Mouse (Mus musculus) heart, postnatal 0 days (tissue): Measurements from ENCODE around the gene Mrpl4. TPM values are rescaled to one million over a fixed set of nuclear protein-coding genes. Genes with fewer than 3 reads are reported as not detected.

Experiments
- ATAC-seq: fragments of 200-750 bp; cut with Nextera tagmentation; 2 replicates; pipeline ENCODE4 v1.8.0; 2017; ENCODE audit warnings: low read depth, moderate number of reproducible peaks, moderate library complexity; ENCODE audit not compliant: insufficient read depth
- DNase-seq: peaks from one replicate; pipeline ENCODE4 v3.0.0-alpha.2; 2016; ENCODE audit warnings: low spot score
- H3K27ac ChIP-seq: fragments of 300-500 bp; sonication (generic); 2 replicates; pipeline ENCODE4 v1.5.1; 2014; ENCODE audit warnings: low read depth, mild to moderate bottlenecking
- H3K27me3 ChIP-seq: fragments of 300-500 bp; sonication (generic); 2 replicates; pipeline ENCODE4 v1.6.1; 2014; ENCODE audit warnings: low read length, mixed read lengths; ENCODE audit not compliant: control insufficient read depth, insufficient read depth
- H3K36me3 ChIP-seq: fragments of 300-500 bp; sonication (generic); replicated peaks from 2 replicates; pipeline ENCODE4 v1.6.1; 2014; ENCODE audit warnings: low read length, mixed read lengths; ENCODE audit not compliant: control insufficient read depth, insufficient read depth
- H3K4me1 ChIP-seq: fragments of 300-500 bp; sonication (generic); 2 replicates; pipeline ENCODE4 v1.6.1; 2014; ENCODE audit warnings: antibody characterized with exemption; ENCODE audit not compliant: control insufficient read depth, insufficient read depth
- H3K4me2 ChIP-seq: fragments of 300-500 bp; sonication (generic); 2 replicates; pipeline ENCODE4 v1.6.1; 2014; ENCODE audit warnings: low read depth, mild to moderate bottlenecking, low read length, moderate library complexity
- H3K4me3 ChIP-seq: fragments of 300-500 bp; sonication (generic); 2 replicates; pipeline ENCODE4 v1.5.1; 2014; ENCODE audit warnings: low read depth, low read length
- H3K9ac ChIP-seq: fragments of 300-500 bp; sonication (generic); replicated peaks from 2 replicates; pipeline ENCODE4 v1.6.1; 2014; ENCODE audit warnings: low read depth, low read length, mixed read lengths
- H3K9me3 ChIP-seq: fragments of 300-500 bp; sonication (generic); replicated peaks from 2 replicates; pipeline ENCODE4 v1.6.1; 2016; ENCODE audit warnings: low read length; ENCODE audit not compliant: control insufficient read depth
- CTCF ChIP-seq: IDR thresholded peaks from 2 replicates; pipeline ENCODE4 v1.5.1; 2016; ENCODE audit warnings: antibody characterized with exemption, control low read depth, low read depth
- EP300 ChIP-seq: IDR thresholded peaks from 2 replicates; pipeline ENCODE4 v1.6.1; 2016; ENCODE audit warnings: antibody characterized with exemption, low read depth
- WGBS: fragments of 180-500 bp; shearing (Covaris S2); extraction: QIAGEN DNeasy Blood & Tissue Kit; methylation state at CpG from one replicate; pipeline ENCODE4 v1.1.7; 2014; 5-methylcytosine and 5-hydroxymethylcytosine counted together
- polyA plus RNA-seq: library from polyadenylated mRNA; unstranded; fragments of >200 nt; fragmentation: Nextera tagmentation; extraction: Ambion mirVana; gene quantifications from 2 replicates; pipeline ENCODE4 v1.2.1, GENCODE M21; 2015
- total RNA-seq: library from RNA; depleted of rRNA; stranded (reverse); fragments of >200 nt; gene quantifications from 2 replicates; pipeline ENCODE4 v1.2.3, GENCODE M21; 2014; ENCODE audit warnings: low replicate concordance

The Mrpl4 gene
- total and polyA plus RNA-seq, 2 experiments from 2014 or later: 193 to 239 TPM

- Histone ChIP-seq H3K4me1 (no peaks in the 10 kb centered on the region; the same call in 1 of the 2 replicates), H3K9me3 (no peaks in the 10 kb centered on the region), H3K9ac (no peak overlapping the region), H3K4me2 (no peak overlapping the region), H3K27me3 (peaks cover 13% of the 10 kb centered on the region), H3K36me3 (no peaks in the 10 kb centered on the region), H3K4me3 (no peak overlapping the region), H3K27ac (no peak overlapping the region)
- WGBS: 74% methylated on average over 3 of the region's 3 CpGs
- no peak for DNase-seq
- ATAC-seq: no peak
- no peak for TF ChIP-seq CTCF
- TF ChIP-seq EP300: no peak
These were observed 18.8 kb downstream of the Mrpl4 start for GRCm38 (mm10) chr9:21021363-21021762.

GRCm38 (mm10) chr9:21022288-21022687 is 19.8 kb downstream of the Mrpl4 start:
- 57% methylated on average over 6 of the region's 6 CpGs for WGBS
- no peak for DNase-seq

GRCm38 (mm10) chr9:21022726-21023125 is 20.2 kb downstream of the Mrpl4 start:
- Histone ChIP-seq H3K27ac (no peak overlapping the region), H3K9me3 (no peaks in the 10 kb centered on the region), H3K9ac (no peak overlapping the region), H3K4me3 (no peak overlapping the region), H3K27me3 (peaks cover 5% of the 10 kb centered on the region; the same call in 1 of the 2 replicates), H3K36me3 (0 out of 2 replicates have a peak, but pooled peaks cover under 1% of the 10 kb centered on the region), H3K4me2 (no peak overlapping the region), H3K4me1 (no peaks in the 10 kb centered on the region)
- 64% methylated on average over 1 of the region's 1 CpGs for WGBS
- no peak for TF ChIP-seq EP300
- TF ChIP-seq CTCF: peak; percentile 22; the same call in 1 of the 2 replicates
- DNase-seq (no peak), ATAC-seq (no peak)

More at GRCm38 (mm10) chr9:21022288-21022687, 19.8 kb downstream of the Mrpl4 start:
- peaks cover 6% of the 10 kb centered on the region; the same call in 1 of the 2 replicates for H3K27me3 ChIP-seq
- H3K9ac ChIP-seq: no peak overlapping the region
- no peak overlapping the region for H3K4me2 ChIP-seq
- H3K9me3 ChIP-seq: no peaks in the 10 kb centered on the region
- H3K4me3 ChIP-seq: no peak overlapping the region
- no peaks in the 10 kb centered on the region for H3K36me3 ChIP-seq
- TF ChIP-seq CTCF (no peak), EP300 (no peak)
- ATAC-seq: no peak
- H3K27ac ChIP-seq: no peak overlapping the region
- H3K4me1 ChIP-seq: no peaks in the 10 kb centered on the region; the same call in 1 of the 2 replicates

- no peak for TF ChIP-seq CTCF
- no peak overlapping the region for H3K4me3 ChIP-seq
- peaks cover 15% of the 10 kb centered on the region for H3K4me1 ChIP-seq
- no peak overlapping the region for H3K4me2 ChIP-seq
- no peak overlapping the region for H3K27ac ChIP-seq
- H3K9me3 ChIP-seq: no peaks in the 10 kb centered on the region
- H3K27me3 ChIP-seq: peaks cover 11% of the 10 kb centered on the region; the same call in 1 of the 2 replicates
- 66% methylated on average over 19 of the region's 19 CpGs for WGBS
- 0 out of 2 replicates have a peak, but pooled peaks cover 5% of the 10 kb centered on the region for H3K36me3 ChIP-seq
- ATAC-seq: no peak
- H3K9ac ChIP-seq: no peak overlapping the region
- DNase-seq: no peak
These were observed 22.8 kb downstream of the Mrpl4 start for GRCm38 (mm10) chr9:21025258-21025810.

DNA sequence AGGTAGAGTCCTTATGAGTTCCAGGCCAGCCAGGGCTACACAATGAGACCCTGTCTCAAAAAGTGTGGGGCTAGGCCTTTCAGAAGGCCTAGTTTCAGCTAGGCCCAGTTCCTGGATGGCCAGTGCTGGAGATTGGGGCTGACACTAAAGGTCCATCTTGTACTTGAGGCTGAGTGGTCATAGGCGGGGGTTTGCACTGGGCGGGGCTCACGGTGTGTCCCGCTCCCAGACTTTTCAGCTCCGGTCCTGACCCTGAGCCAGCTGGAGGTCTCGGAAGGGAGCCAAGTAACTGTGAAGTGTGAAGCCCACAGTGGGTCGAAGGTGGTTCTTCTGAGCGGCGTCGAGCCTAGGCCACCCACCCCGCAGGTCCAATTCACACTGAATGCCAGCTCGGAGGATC is 24.3 kb downstream of the Mrpl4 start:
- peaks cover 13% of the 10 kb centered on the region for H3K27me3 ChIP-seq
- no peak overlapping the region for H3K9ac ChIP-seq

GRCm38 (mm10) chr9:21027774-21028290 is 25.3 kb downstream of the Mrpl4 start:
- no peak for DNase-seq

More for the DNA sequence above, 24.3 kb downstream of the Mrpl4 start:
- no peak overlapping the region for H3K27ac ChIP-seq
- H3K4me1 ChIP-seq: peaks cover 23% of the 10 kb centered on the region
- H3K36me3 ChIP-seq: 0 out of 2 replicates have a peak, but pooled peaks cover 5% of the 10 kb centered on the region
- no peak overlapping the region for H3K4me2 ChIP-seq
- H3K4me3 ChIP-seq: no peak overlapping the region
- ATAC-seq: no peak
- WGBS: 80% methylated on average over 12 of the region's 12 CpGs
- H3K9me3 ChIP-seq: no peaks in the 10 kb centered on the region
- no peak for TF ChIP-seq CTCF
- TF ChIP-seq EP300: no peak
- DNase-seq: no peak

More at GRCm38 (mm10) chr9:21027774-21028290, 25.3 kb downstream of the Mrpl4 start:
- Histone ChIP-seq H3K4me2 (no peak overlapping the region), H3K9ac (no peak overlapping the region), H3K4me3 (no peak overlapping the region), H3K27ac (no peak overlapping the region), H3K9me3 (no peaks in the 10 kb centered on the region), H3K27me3 (peaks cover 23% of the 10 kb centered on the region), H3K4me1 (peaks cover 32% of the 10 kb centered on the region), H3K36me3 (0 out of 2 replicates have a peak, but pooled peaks cover 5% of the 10 kb centered on the region)
- 70% methylated on average over 8 of the region's 8 CpGs for WGBS
- TF ChIP-seq CTCF: no peak
- TF ChIP-seq EP300: no peak
- ATAC-seq: no peak
